Mouse (Mus musculus) left cerebral cortex, adult 8-10 months (tissue): ENCODE data around the gene Def8. TPM values are rescaled to one million over a fixed set of nuclear protein-coding genes. Genes with fewer than 3 reads are reported as not detected.
"Not testable (repeated sequence)": the region's sequence is repeated elsewhere in the genome, so short reads cannot be mapped to it uniquely, and the experiment has no call there.

Experiments used
- DNase-seq, 2 experiments: peaks; one replicate each; pipeline ENCODE4 v3.0.0; 2022; ENCODE audit warnings: low spot score in 2 of 2
- total RNA-seq, 4 experiments: library from RNA; stranded (reverse); gene quantifications; 2 replicates each; pipeline ENCODE4 v1.2.4; 2022

The Def8 gene
- total RNA-seq, 4 experiments from 2014 or later, result 54.1 to 61.0 (median 57.0) TPM

GRCm38 (mm10) chr8:123412560-123413170, 10.7 kb upstream of the Def8 start:
- DNase-seq, result peak in 1 of 2 experiments; percentile 90

- no peak for DNase-seq
Observed at GRCm38 (mm10) chr8:123414255-123414654, 9.1 kb upstream of the Def8 start.

GRCm38 (mm10) chr8:123414997-123415696, 8.2 kb upstream of the Def8 start:
- DNase-seq, result not testable (repeated sequence)

- DNase-seq, result no peak
Observed at GRCm38 (mm10) chr8:123415967-123416943, 7.1 kb upstream of the Def8 start.

GRCm38 (mm10) chr8:123416944-123417555, 6.3 kb upstream of the Def8 start:
- DNase-seq, result no peak

- no peak for DNase-seq
Observed at GRCm38 (mm10) chr8:123419711-123420110, 3.6 kb upstream of the Def8 start.

- DNase-seq, result no peak
Observed at GRCm38 (mm10) chr8:123420525-123421281, 2.6 kb upstream of the Def8 start.

- no peak for DNase-seq
Observed at GRCm38 (mm10) chr8:123421325-123421724, 2.0 kb upstream of the Def8 start.

- DNase-seq, result peak in 1 of 2 experiments; percentile 73
Observed at GRCm38 (mm10) chr8:123422056-123422780, 1.1 kb upstream of the Def8 start.

- DNase-seq, result no peak
Observed at GRCm38 (mm10) chr8:123422781-123423159, 557 bp upstream of the Def8 start.

- DNase-seq, result no peak
Observed at GRCm38 (mm10) chr8:123426511-123427509, 3.5 kb downstream of the Def8 start.

GRCm38 (mm10) chr8:123427639-123428275, 4.4 kb downstream of the Def8 start:
- DNase-seq, result no peak

GRCm38 (mm10) chr8:123428343-123428893, 5.1 kb downstream of the Def8 start:
- no peak for DNase-seq

GRCm38 (mm10) chr8:123428939-123429721, 5.8 kb downstream of the Def8 start:
- DNase-seq, result no peak

GRCm38 (mm10) chr8:123429722-123430013, 6.3 kb downstream of the Def8 start:
- DNase-seq, result not testable (repeated sequence)

GRCm38 (mm10) chr8:123430936-123431335, 7.6 kb downstream of the Def8 start:
- not testable (repeated sequence) for DNase-seq

- no peak for DNase-seq
Observed at GRCm38 (mm10) chr8:123431616-123432365, 8.5 kb downstream of the Def8 start.
